Mouse (Mus musculus) hindbrain, embryonic 11.5 days (tissue): Measurements from ENCODE around the gene Pfkl. TPM values are rescaled to one million over a fixed set of nuclear protein-coding genes. Genes with fewer than 3 reads are reported as not detected.
A peak's percentile ranks its signal among the peaks of the same experiment; 100 is the strongest.
"Not testable (repeated sequence)": the region's sequence is repeated elsewhere in the genome, so short reads cannot be mapped to it uniquely, and the experiment has no call there.

Experiments
- ATAC-seq: fragments of 200-750 bp; cut with Nextera tagmentation; 2 replicates; pipeline ENCODE4 v1.8.0; 2017; ENCODE audit warnings: mild to moderate bottlenecking, moderate TSS enrichment, moderate library complexity; ENCODE audit not compliant: low FRiP score
- DNase-seq: peaks from one replicate; pipeline ENCODE4 v3.0.0-alpha.2; 2015; ENCODE audit warnings: low spot score
- H3K27ac ChIP-seq: fragments of 300-500 bp; sonication (generic); 2 replicates; pipeline ENCODE4 v1.5.1; 2014; ENCODE audit warnings: mild to moderate bottlenecking, low read depth, low read length
- H3K27me3 ChIP-seq: fragments of 300-500 bp; sonication (generic); 2 replicates; pipeline ENCODE4 v1.6.1; 2014; ENCODE audit warnings: mild to moderate bottlenecking, low read length, moderate library complexity, mixed read lengths; ENCODE audit not compliant: control insufficient read depth, insufficient read depth
- H3K36me3 ChIP-seq: fragments of 300-500 bp; sonication (generic); 2 replicates; pipeline ENCODE4 v1.6.1; 2014; ENCODE audit warnings: mild to moderate bottlenecking, low read length, moderate library complexity, mixed read lengths; ENCODE audit not compliant: control insufficient read depth, insufficient read depth
- H3K4me1 ChIP-seq: fragments of 300-500 bp; sonication (generic); replicated peaks from 2 replicates; pipeline ENCODE4 v1.6.1; 2014; ENCODE audit warnings: low read length, mixed read lengths; ENCODE audit not compliant: control insufficient read depth, insufficient read depth
- H3K4me2 ChIP-seq: fragments of 300-500 bp; sonication (generic); replicated peaks from 2 replicates; pipeline ENCODE4 v1.6.1; 2014; ENCODE audit warnings: mild to moderate bottlenecking, low read depth, low read length
- H3K4me3 ChIP-seq: fragments of 300-500 bp; sonication (generic); 2 replicates; pipeline ENCODE4 v1.5.1; 2014; ENCODE audit warnings: low read depth, low read length
- H3K9ac ChIP-seq: fragments of 300-500 bp; sonication (generic); 2 replicates; pipeline ENCODE4 v1.6.1; 2014; ENCODE audit warnings: low read depth, low read length
- H3K9me3 ChIP-seq: fragments of 300-500 bp; sonication (generic); 2 replicates; pipeline ENCODE4 v1.6.1; 2016; ENCODE audit warnings: low read length; ENCODE audit not compliant: control insufficient read depth
- WGBS: fragments of 180-500 bp; shearing (Covaris S2); extraction: QIAGEN DNeasy Blood & Tissue Kit; methylation state at CpG from one replicate; pipeline ENCODE4 v1.1.7; 2014; 5-methylcytosine and 5-hydroxymethylcytosine counted together
- polyA plus RNA-seq: library from polyadenylated mRNA; unstranded; fragments of >200 nt; fragmentation: Nextera tagmentation; extraction: Ambion mirVana; gene quantifications from 2 replicates; pipeline ENCODE4 v1.2.1, GENCODE M21; 2014

Gene Pfkl
- polyA plus RNA-seq, 1 experiment from 2014 or later = 85.5 TPM

- 71% methylated on average over 4 of the region's 4 CpGs for WGBS
- no peak for ATAC-seq
- no peak overlapping the region for H3K4me3 ChIP-seq
Measured at GRCm38 (mm10) chr10:78019291-78019690, 9.4 kb upstream of the Pfkl start.

DNA sequence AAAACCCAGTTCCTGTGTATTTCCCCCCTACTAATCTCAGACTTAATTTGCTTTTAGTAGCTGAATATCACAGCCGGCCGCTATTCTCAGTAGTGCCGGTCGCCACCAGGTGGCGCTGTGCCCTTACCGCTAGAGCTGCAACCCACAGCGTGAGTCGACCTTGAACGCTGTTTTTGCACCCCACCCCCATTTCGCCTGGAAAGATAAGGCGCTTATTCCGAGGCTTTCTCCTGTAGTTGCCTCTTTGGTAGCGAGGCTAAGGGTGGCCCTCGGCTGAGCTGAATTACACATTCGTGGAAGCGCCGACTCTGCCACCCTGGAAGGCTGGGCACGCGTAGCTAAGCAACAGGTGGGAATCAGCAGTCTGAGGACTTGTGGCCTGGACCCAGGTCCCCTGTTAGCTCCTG is 8.9 kb upstream of the Pfkl start:
- DNase-seq = peak; percentile 92
- no peaks in the 10 kb centered on the region for H3K27me3 ChIP-seq
- H3K9ac ChIP-seq = no peak overlapping the region
- H3K4me3 ChIP-seq = peak overlapping the region; percentile 18; the same call in 1 of the 2 replicates
- no peaks in the 10 kb centered on the region for H3K4me1 ChIP-seq
- no peak overlapping the region for H3K27ac ChIP-seq
- no peaks in the 10 kb centered on the region for H3K9me3 ChIP-seq
- WGBS = 18% methylated on average over 19 of the region's 19 CpGs
- ATAC-seq = peak; percentile 65; the same call in 1 of the 2 replicates
- no peaks in the 10 kb centered on the region for H3K36me3 ChIP-seq
- peak overlapping the region; percentile 40 for H3K4me2 ChIP-seq

More at GRCm38 (mm10) chr10:78019291-78019690, 9.4 kb upstream of the Pfkl start:
- H3K9me3 ChIP-seq = no peaks in the 10 kb centered on the region
- H3K9ac ChIP-seq = no peak overlapping the region
- H3K27me3 ChIP-seq = no peaks in the 10 kb centered on the region
- DNase-seq = no peak
- no peaks in the 10 kb centered on the region for H3K4me1 ChIP-seq
- H3K4me2 ChIP-seq = no peak overlapping the region
- no peaks in the 10 kb centered on the region for H3K36me3 ChIP-seq
- no peak overlapping the region for H3K27ac ChIP-seq

- 52% methylated on average over 5 of the region's 5 CpGs for WGBS
Measured at GRCm38 (mm10) chr10:78016366-78016765, 6.5 kb upstream of the Pfkl start.

GRCm38 (mm10) chr10:78015489-78015888 is 5.6 kb upstream of the Pfkl start:
- WGBS = 81% methylated on average over 1 of the region's 1 CpGs
- ATAC-seq = no peak
- no peaks in the 10 kb centered on the region for H3K27me3 ChIP-seq
- H3K9ac ChIP-seq = no peak overlapping the region
- H3K9me3 ChIP-seq = no peaks in the 10 kb centered on the region
- H3K36me3 ChIP-seq = no peaks in the 10 kb centered on the region
- H3K27ac ChIP-seq = no peak overlapping the region
- H3K4me3 ChIP-seq = no peak overlapping the region
- DNase-seq = no peak
- H3K4me2 ChIP-seq = no peak overlapping the region
- no peaks in the 10 kb centered on the region for H3K4me1 ChIP-seq

More at GRCm38 (mm10) chr10:78016366-78016765, 6.5 kb upstream of the Pfkl start:
- no peaks in the 10 kb centered on the region for H3K27me3 ChIP-seq
- no peak overlapping the region for H3K4me3 ChIP-seq
- no peaks in the 10 kb centered on the region for H3K36me3 ChIP-seq
- H3K4me1 ChIP-seq = no peaks in the 10 kb centered on the region
- H3K4me2 ChIP-seq = no peak overlapping the region
- no peak for ATAC-seq
- DNase-seq = no peak
- no peak overlapping the region for H3K27ac ChIP-seq
- no peak overlapping the region for H3K9ac ChIP-seq
- H3K9me3 ChIP-seq = no peaks in the 10 kb centered on the region

GRCm38 (mm10) chr10:78012661-78013495 is 3.0 kb upstream of the Pfkl start:
- Histone ChIP-seq H3K27me3 (no peaks in the 10 kb centered on the region), H3K4me2 (no peak overlapping the region), H3K4me3 (no peak overlapping the region), H3K36me3 (no peaks in the 10 kb centered on the region), H3K4me1 (peaks cover 8% of the 10 kb centered on the region), H3K9ac (no peak overlapping the region), H3K27ac (no peak overlapping the region), H3K9me3 (no peaks in the 10 kb centered on the region)
- 93% methylated on average over 18 of the region's 18 CpGs for WGBS
- no peak for ATAC-seq
- DNase-seq = no peak

DNA sequence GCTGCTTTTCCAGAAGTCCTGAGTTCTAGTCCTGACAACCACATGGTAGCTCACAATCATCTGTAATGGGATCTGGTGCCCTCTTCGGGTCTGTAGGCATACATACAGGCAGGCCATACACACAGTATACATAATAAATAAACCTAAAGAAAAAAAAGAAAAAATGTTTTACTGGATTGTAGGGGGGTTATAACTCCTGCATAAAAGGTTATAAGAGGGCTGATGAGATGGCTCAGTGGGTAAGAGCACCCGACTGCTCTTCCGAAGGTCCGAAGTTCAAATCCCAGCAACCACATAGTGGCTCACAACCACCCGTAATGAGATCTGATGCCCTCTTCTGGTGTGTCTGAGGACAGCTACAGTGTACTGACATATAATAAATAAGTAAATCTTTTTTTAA is 1.2 kb upstream of the Pfkl start:
- H3K4me2 ChIP-seq, H3K9ac ChIP-seq, H3K4me3 ChIP-seq, H3K27me3 ChIP-seq, H3K27ac ChIP-seq, ATAC-seq, H3K9me3 ChIP-seq, H3K36me3 ChIP-seq, DNase-seq: not testable (repeated sequence)
- 91% methylated on average over 5 of the region's 5 CpGs for WGBS
- H3K4me1 ChIP-seq = peaks cover 13% of the 10 kb centered on the region

DNA sequence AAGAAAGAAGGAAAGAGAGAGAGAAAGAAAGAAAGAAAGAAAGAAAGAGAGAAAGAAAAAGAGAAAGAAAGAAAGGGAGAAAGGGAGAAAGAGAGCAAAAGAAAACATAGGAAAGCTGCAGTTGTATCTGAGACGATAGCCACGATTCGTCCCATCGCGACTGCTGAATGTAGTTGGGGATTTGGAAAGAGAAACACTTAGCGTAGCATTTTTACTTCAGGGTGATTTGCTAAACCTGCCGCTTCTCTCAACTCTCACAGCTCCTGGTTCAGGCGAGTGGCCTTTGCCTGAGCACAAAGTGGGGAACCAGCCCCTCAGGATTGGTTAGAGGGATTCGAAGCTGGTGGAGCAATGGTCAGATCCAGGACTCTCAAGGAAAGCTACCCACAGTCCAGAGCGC is 452 bp upstream of the Pfkl start:
- no peak overlapping the region for H3K4me3 ChIP-seq
- no peak overlapping the region for H3K27ac ChIP-seq
- peak overlapping the region; percentile 9; the same call in 1 of the 2 replicates for H3K4me2 ChIP-seq
- H3K36me3 ChIP-seq = no peaks in the 10 kb centered on the region
- H3K9me3 ChIP-seq = no peaks in the 10 kb centered on the region
- DNase-seq = no peak
- ATAC-seq = no peak
- no peak overlapping the region for H3K9ac ChIP-seq
- peaks cover 13% of the 10 kb centered on the region for H3K4me1 ChIP-seq
- 16% methylated on average over 10 of the region's 10 CpGs for WGBS
- no peaks in the 10 kb centered on the region for H3K27me3 ChIP-seq

DNA sequence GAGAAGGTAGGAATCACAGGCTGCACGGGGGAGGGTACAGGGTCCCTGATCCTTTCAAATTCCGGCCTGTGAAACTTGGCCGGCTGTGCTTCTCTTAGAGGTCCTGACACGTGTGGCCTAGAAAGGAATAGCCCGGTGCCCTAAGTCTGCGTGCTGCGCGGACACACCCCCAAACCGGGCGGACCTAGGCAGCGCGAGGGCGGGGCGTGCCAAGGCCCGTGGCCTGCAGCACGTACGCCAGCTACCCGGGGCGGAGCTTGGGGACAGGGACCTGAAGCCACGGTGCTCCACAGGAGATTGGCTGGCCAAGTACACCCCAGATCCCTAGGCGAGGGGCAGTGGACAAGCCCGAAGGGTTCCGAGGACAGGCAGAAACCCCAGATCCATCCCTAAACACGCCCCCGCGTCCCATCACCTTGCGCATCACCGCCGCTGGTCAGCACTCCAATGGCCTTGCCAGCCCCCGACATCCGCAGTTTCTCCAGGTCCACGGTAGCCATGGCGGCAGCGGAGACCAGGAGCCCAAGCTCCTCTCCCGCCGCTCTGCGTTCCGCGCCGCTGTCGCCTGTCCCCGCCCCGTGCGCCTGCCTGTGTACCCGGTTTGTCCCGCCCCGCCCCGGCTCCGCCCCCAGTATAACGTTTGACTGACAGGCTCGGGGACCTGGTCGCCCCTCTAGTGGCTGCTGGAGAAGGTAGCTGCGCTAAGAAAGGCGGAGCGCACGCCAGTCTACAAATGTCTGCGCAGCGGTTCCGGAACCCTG is 519 bp downstream of the Pfkl start:
- Histone ChIP-seq H3K27me3 (no peaks in the 10 kb centered on the region), H3K4me2 (peak overlapping the region; percentile 88), H3K27ac (peak overlapping the region; percentile 95), H3K36me3 (no peaks in the 10 kb centered on the region), H3K9ac (peak overlapping the region; percentile 86), H3K4me1 (peaks cover 13% of the 10 kb centered on the region), H3K4me3 (peak overlapping the region; percentile 81), H3K9me3 (no peaks in the 10 kb centered on the region)
- ATAC-seq = peak; percentile 96
- under 1% methylated on average over 53 of the region's 59 CpGs for WGBS
- DNase-seq = peak; percentile 96
